Mouse (Mus musculus): ENCODE data around the gene Batf. TPM values are rescaled to one million over a fixed set of nuclear protein-coding genes. Genes with fewer than 3 reads are reported as not detected.

Batf gene
- total RNA-seq, 2 experiments from 2014 or later: 0.36 to 0.51 TPM

DNA sequence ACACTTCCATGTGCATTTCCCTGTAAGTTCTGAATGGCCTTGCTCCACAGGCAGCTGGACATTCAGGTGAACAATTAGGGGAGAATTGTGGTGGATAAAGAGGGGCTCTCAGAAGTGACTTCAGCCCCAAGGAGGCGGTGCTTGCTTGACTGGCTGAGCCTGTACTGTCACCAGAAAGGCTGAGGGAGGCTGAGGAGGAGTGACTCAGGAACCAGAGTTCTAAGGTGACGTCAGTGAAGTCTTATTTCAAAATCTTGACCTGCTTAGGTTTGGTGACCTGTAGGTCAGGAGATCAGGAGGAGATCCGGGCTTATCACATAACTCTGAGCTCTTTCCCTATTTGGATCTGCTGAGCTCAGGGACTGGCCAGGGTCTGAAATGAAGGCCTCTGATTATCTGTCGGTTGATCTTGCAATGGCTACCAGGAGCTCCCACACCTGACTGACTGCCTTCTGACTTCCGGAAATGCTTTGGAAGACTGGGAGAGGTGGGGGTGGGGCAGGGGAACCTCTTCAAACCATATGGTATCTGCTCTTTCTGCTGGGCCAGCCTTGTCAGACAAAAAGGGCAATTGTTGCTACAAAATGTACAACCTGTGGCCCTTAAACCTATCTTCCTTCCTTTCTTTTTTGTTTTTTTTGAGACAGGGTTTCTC, 68.3 kb downstream of the Batf start:
- intact Hi-C loops (cut with DNase I): no loop called here
- no peak for DNase-seq (ENCODE audit: extremely low spot score in 1 of 2, low spot score in 2 of 2)

- intact Hi-C loops (cut with DNase I): no loop called here
- no peak for DNase-seq (ENCODE audit: extremely low spot score in 1 of 2, low spot score in 2 of 2)
These were observed 70.0 kb downstream of the Batf start for GRCm38 (mm10) chr12:85756455-85756854.

- intact Hi-C loops (cut with DNase I): no loop called here
- DNase-seq (ENCODE audit: extremely low spot score in 1 of 2, low spot score in 2 of 2): no peak
These were observed 70.6 kb downstream of the Batf start for GRCm38 (mm10) chr12:85757074-85757473.

Small RNA genes lying within 50 kb of the gene (microRNA-seq; reads per million reads assigned to microRNA genes)
- not detected for gene Gm47285

Other genes starting within 250 kb of the Batf start
- 10 to 100 TPM; 11.0 to 14.8 TPM for gene Fos, start 212.8 kb upstream of the Batf start, total RNA-seq (2021)
- gene Jdp2, start 87.6 kb upstream of the Batf start, total RNA-seq (2021): 10 to 100 TPM; 28.2 to 39.7 TPM
- gene Flvcr2, start 59.9 kb downstream of the Batf start, total RNA-seq (2021): 1 to 10 TPM; 2.5 to 3.5 TPM
- gene Erg28, start 137.9 kb downstream of the Batf start, total RNA-seq (2021): 10 to 100 TPM; 60.5 to 65.9 TPM
- gene Ttll5, start 138.0 kb downstream of the Batf start, total RNA-seq (2021): 10 to 100 TPM; 29.7 to 38.6 TPM